Mouse (Mus musculus) spleen, adult 2 months (tissue): ENCODE measurements at regions not wholly inside any gene's neighbourhood (a gene's known extent, or its start where the extent isn't known, plus 50 kb on each side); places are given as distances from the start of the nearest gene placed in this dataset.

Experiments used
- CTCF ChIP-seq: fragments of 200-500 bp; IDR thresholded peaks from 2 replicates; pipeline ENCODE4 v1.5.1; 2011; ENCODE audit warnings: mild to moderate bottlenecking, inconsistent platforms; ENCODE audit not compliant: insufficient read depth, insufficient read length, insufficient replicate concordance; ENCODE audit errors: extremely low read depth
- POLR2A ChIP-seq: fragments of 200-500 bp; IDR thresholded peaks from 2 replicates; pipeline ENCODE4 v1.6.1; 2011; ENCODE audit warnings: low read depth, low read length, inconsistent platforms

GRCm38 (mm10) chr3:31585971-31586370 is 275.8 kb upstream of the Slc7a14 start:
- TF ChIP-seq POLR2A (no peak), CTCF (no peak)
